11 mouse cellular contexts compared by ENCODE assay signal in the genomic region with DNA sequence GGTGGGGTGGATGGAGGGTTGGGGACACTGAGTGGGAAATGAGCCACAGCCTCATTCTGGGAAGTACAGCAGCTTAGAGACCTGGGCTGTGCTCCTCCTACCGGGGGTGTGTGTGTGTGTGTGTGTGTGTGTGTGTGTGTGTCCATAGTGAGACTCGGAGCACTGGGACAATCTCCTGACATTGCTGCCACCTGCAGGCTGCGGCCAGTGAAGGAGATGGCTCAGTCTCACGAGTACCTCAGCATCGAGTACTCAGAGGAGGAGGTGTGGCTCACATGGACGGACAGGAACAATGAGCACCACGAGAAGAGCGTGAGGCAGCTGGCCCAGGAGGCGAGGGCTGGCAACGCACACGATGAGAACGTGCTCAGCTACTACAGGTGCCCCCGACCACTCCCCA. TPM values are rescaled to one million over a fixed set of nuclear protein-coding genes. Genes with fewer than 3 reads are reported as not detected.
DNase-seq lines count a peak whose midpoint lies in the region; ATAC-seq and TF ChIP-seq lines count a peak whose summit lies in the region.
"Had no signal": no experiment of that assay in that cellular context is flagged by ENCODE, and none has a peak within 500 bp of the region (broad histone marks: within the 10 kb centered on the region; RNA-seq: fewer than 3 reads in every experiment).

No protein-coding gene starts in this region.

- WGBS in midbrain, embryonic 14.5 days, result 19% methylated on average over 13 of the region's 13 CpGs
- 76% methylated on average over 13 of the region's 13 CpGs for WGBS in thymus, adult 2 months

- no peaks in the 10 kb centered on the region for H3K4me1 ChIP-seq in midbrain, embryonic 14.5 days (ENCODE audit: control insufficient read depth, insufficient read depth, low read length)
- H3K4me1 ChIP-seq in thymus, adult 2 months (replicated peaks; ENCODE audit: control insufficient read depth, insufficient read depth, low read length), result no peaks in the 10 kb centered on the region
- H3K4me1 ChIP-seq: embryonic facial prominence, embryonic 15.5 days; liver, embryonic 13.5 days had no signal

- no peak overlapping the region for H3K4me2 ChIP-seq in midbrain, embryonic 14.5 days (ENCODE audit: low read length)
- H3K4me2 ChIP-seq: embryonic facial prominence, embryonic 15.5 days; liver, embryonic 13.5 days had no signal

- no peak for ATAC-seq in midbrain, embryonic 14.5 days (ENCODE audit: low FRiP score, low TSS enrichment)

- no peak overlapping the region for H3K27ac ChIP-seq in midbrain, embryonic 14.5 days (replicated peaks; ENCODE audit: low read depth, low read length)
- H3K27ac ChIP-seq in thymus, adult 2 months (ENCODE audit: control insufficient read depth, insufficient read depth, low read length), result no peak overlapping the region
- H3K27ac ChIP-seq: embryonic facial prominence, embryonic 15.5 days; liver, embryonic 13.5 days had no signal

- H3K36me3 ChIP-seq in midbrain, embryonic 14.5 days (ENCODE audit: control insufficient read depth, insufficient read depth, low read length), result no peaks in the 10 kb centered on the region
- peaks cover 7% of the 10 kb centered on the region for H3K36me3 ChIP-seq in thymus, adult 2 months (ENCODE audit: control insufficient read depth, insufficient read depth, low read length)
- H3K36me3 ChIP-seq: liver, embryonic 13.5 days had no signal

- H3K9me3 ChIP-seq in midbrain, embryonic 14.5 days (ENCODE audit: control insufficient read depth, low read length), result no peaks in the 10 kb centered on the region
- H3K9me3 ChIP-seq: embryonic facial prominence, embryonic 15.5 days; liver, embryonic 13.5 days had no signal

- no peak overlapping the region for H3K4me3 ChIP-seq in midbrain, embryonic 14.5 days (replicated peaks; ENCODE audit: low read depth, low read length)
- no peak overlapping the region for H3K4me3 ChIP-seq in thymus, adult 2 months (ENCODE audit: control insufficient read depth, insufficient read depth, low read length)
- H3K4me3 ChIP-seq: embryonic facial prominence, embryonic 15.5 days; liver, embryonic 13.5 days had no signal

- DNase-seq in embryo, embryonic 10 days (ENCODE audit: low spot score), result peak; percentile 68
- DNase-seq in embryo, embryonic 9.5 days (ENCODE audit: extremely low spot score), result no peak
- peak; percentile 41 for DNase-seq in urinary bladder, postnatal 25 days (ENCODE audit: low spot score)
- DNase-seq in urinary bladder, adult 2 months (ENCODE audit: low spot score), result no peak
- DNase-seq in kidney, adult 9 months, result peak; percentile 27
- peak; percentile 64 for DNase-seq in midbrain, embryonic 14.5 days
- no peak for DNase-seq in thymus, adult 2 months
- DNase-seq in spleen, postnatal 4 days (ENCODE audit: low spot score in 2 of 2), result no peak
- DNase-seq: liver, embryonic 13.5 days had no signal

- no peaks in the 10 kb centered on the region for H3K27me3 ChIP-seq in midbrain, embryonic 14.5 days (ENCODE audit: control insufficient read depth, insufficient read depth, low read length)
- H3K27me3 ChIP-seq in thymus, adult 2 months (ENCODE audit: control insufficient read depth, insufficient read depth, low read length), result no peaks in the 10 kb centered on the region
- H3K27me3 ChIP-seq: CH12.LX; embryonic facial prominence, embryonic 15.5 days; liver, embryonic 13.5 days had no signal

- H3K9ac ChIP-seq in midbrain, embryonic 14.5 days (replicated peaks; ENCODE audit: low read length), result no peak overlapping the region
- H3K9ac ChIP-seq: embryonic facial prominence, embryonic 15.5 days; liver, embryonic 13.5 days had no signal

- TF ChIP-seq POLR2A in thymus, adult 2 months (IDR thresholded peaks at IDR 0.05; ENCODE audit: control insufficient read depth, extremely low read depth, insufficient read depth, low read length, poor library complexity), result no peak

- no peak for TF ChIP-seq CTCF in thymus, adult 2 months (IDR thresholded peaks at IDR 0.05; ENCODE audit: borderline replicate concordance, control insufficient read depth, extremely low read depth, insufficient read depth, low read length, poor library complexity)

RNA-seq across cellular contexts. Expression of gene Uqcc2, which starts 38.0 kb away (rescaled TPM):
- polyA plus RNA-seq in urinary bladder, adult 2 months (2012; rRNA removed), result 175 and 243 TPM in 2 replicates
- polyA plus RNA-seq in midbrain, embryonic 14.5 days (2014; fragmentation: Nextera tagmentation; extraction: Ambion mirVana), result 353 and 471 TPM in 2 replicates
- polyA plus RNA-seq in thymus, adult 2 months (2012; rRNA removed), result 119 and 152 TPM in 2 replicates

RNA-seq across cellular contexts. Expression of gene Itpr3, which starts 38.6 kb away (rescaled TPM):
- 9.5 and 17.8 TPM in 2 replicates for polyA plus RNA-seq in urinary bladder, adult 2 months (2012; rRNA removed)
- polyA plus RNA-seq in midbrain, embryonic 14.5 days (2014; fragmentation: Nextera tagmentation; extraction: Ambion mirVana), result 0.51 and 0.82 TPM in 2 replicates
- polyA plus RNA-seq in thymus, adult 2 months (2012; rRNA removed), result 42.0 and 54.2 TPM in 2 replicates

Comparison
In these comparisons a context has a peak if more than half of its experiments do, and no peak if none do; other contexts are left out.
1. DNase-seq: peak in embryo, embryonic 10 days (single experiment), urinary bladder, postnatal 25 days (single experiment), kidney, adult 9 months (single experiment) and midbrain, embryonic 14.5 days (single experiment); none in embryo, embryonic 9.5 days (single experiment), urinary bladder, adult 2 months (single experiment), thymus, adult 2 months (single experiment) and spleen, postnatal 4 days (0 of 2).